Mouse (Mus musculus) heart, embryonic 11.5 days (tissue): Measurements from ENCODE around the gene Vmn1r131. TPM values are rescaled to one million over a fixed set of nuclear protein-coding genes. Genes with fewer than 3 reads are reported as not detected.
"Not testable (repeated sequence)": the region's sequence is repeated elsewhere in the genome, so short reads cannot be mapped to it uniquely, and the experiment has no call there.

Source experiments
- ATAC-seq: fragments of 200-750 bp; cut with Nextera tagmentation; replicated peaks from 2 replicates; pipeline ENCODE4 v1.8.0; 2017; ENCODE audit warnings: moderate library complexity; ENCODE audit not compliant: insufficient number of reproducible peaks, low FRiP score, low TSS enrichment
- H3K27ac ChIP-seq: fragments of 300-500 bp; sonication (generic); 2 replicates; pipeline ENCODE4 v1.5.1; 2014; ENCODE audit warnings: mild to moderate bottlenecking, low read depth, low read length
- H3K27me3 ChIP-seq: fragments of 300-500 bp; sonication (generic); 2 replicates; pipeline ENCODE4 v1.6.1; 2014; ENCODE audit warnings: mild to moderate bottlenecking, low read length, mixed read lengths; ENCODE audit not compliant: control insufficient read depth, insufficient read depth
- H3K36me3 ChIP-seq: fragments of 300-500 bp; sonication (generic); 2 replicates; pipeline ENCODE4 v1.6.1; 2014; ENCODE audit warnings: mild to moderate bottlenecking, low read length, moderate library complexity, mixed read lengths; ENCODE audit not compliant: control insufficient read depth, insufficient read depth
- H3K4me1 ChIP-seq: fragments of 300-500 bp; sonication (generic); 2 replicates; pipeline ENCODE4 v1.6.1; 2014; ENCODE audit warnings: low read length; ENCODE audit not compliant: control insufficient read depth, insufficient read depth
- H3K4me2 ChIP-seq: fragments of 300-500 bp; sonication (generic); 2 replicates; pipeline ENCODE4 v1.6.1; 2014; ENCODE audit warnings: mild to moderate bottlenecking, moderate library complexity
- H3K4me3 ChIP-seq: fragments of 300-500 bp; sonication (generic); 2 replicates; pipeline ENCODE4 v1.5.1; 2014; ENCODE audit warnings: low read depth, low read length
- H3K9ac ChIP-seq: fragments of 300-500 bp; sonication (generic); 2 replicates; pipeline ENCODE4 v1.6.1; 2014; ENCODE audit warnings: mild to moderate bottlenecking, low read depth, low read length, moderate library complexity
- H3K9me3 ChIP-seq: fragments of 300-500 bp; sonication (generic); replicated peaks from 2 replicates; pipeline ENCODE4 v1.6.1; 2016; ENCODE audit warnings: low read length; ENCODE audit not compliant: control insufficient read depth
- WGBS: fragments of 180-500 bp; shearing (Covaris S2); extraction: QIAGEN DNeasy Blood & Tissue Kit; methylation state at CpG from one replicate; pipeline ENCODE4 v1.1.7; 2014; ENCODE audit not compliant: insufficient replicate concordance; 5-methylcytosine and 5-hydroxymethylcytosine counted together
- polyA plus RNA-seq: library from polyadenylated mRNA; unstranded; fragments of >200 nt; fragmentation: Nextera tagmentation; extraction: Ambion mirVana; gene quantifications from 2 replicates; pipeline ENCODE4 v1.2.1, GENCODE M21; 2014

Gene Vmn1r131
- polyA plus RNA-seq = not detected in 2 replicates

- H3K9ac ChIP-seq, H3K4me3 ChIP-seq, H3K4me1 ChIP-seq, H3K27ac ChIP-seq, H3K9me3 ChIP-seq, H3K27me3 ChIP-seq, ATAC-seq, H3K4me2 ChIP-seq, H3K36me3 ChIP-seq: not testable (repeated sequence)
- WGBS = no CpG with 5 or more reads among the region's 2 CpGs
Measured at GRCm38 (mm10) chr7:21545990-21546389, at the start of gene Vmn1r131. Vmn1r131 (minus strand) TSS chr7:21546090.

- not testable (repeated sequence) for H3K36me3 ChIP-seq, H3K4me2 ChIP-seq, ATAC-seq, H3K9ac ChIP-seq, H3K9me3 ChIP-seq, H3K4me3 ChIP-seq, H3K27me3 ChIP-seq, H3K4me1 ChIP-seq, H3K27ac ChIP-seq
- no CpG with 5 or more reads among the region's 3 CpGs for WGBS
Measured at GRCm38 (mm10) chr7:21511480-21511879, 34.4 kb downstream of the Vmn1r131 start, which contains the start of gene Vmn1r130. Vmn1r130 (plus strand) TSS chr7:21511780.

Other genes with a start within 250 kb of the Vmn1r131 start
- not detected in 2 replicates for gene Vmn1r126, start 244.6 kb downstream of the Vmn1r131 start, polyA plus RNA-seq
- gene Vmn1r127, start 226.2 kb downstream of the Vmn1r131 start, polyA plus RNA-seq = not detected in 2 replicates
- not detected in 2 replicates for gene Vmn1r128, start 196.7 kb downstream of the Vmn1r131 start, polyA plus RNA-seq
- gene Vmn1r129, start 184.8 kb downstream of the Vmn1r131 start, polyA plus RNA-seq = not detected in 2 replicates
- not detected in 2 replicates for gene Gm6882, start 113.3 kb downstream of the Vmn1r131 start, polyA plus RNA-seq
- gene Vmn1r130, start 34.3 kb downstream of the Vmn1r131 start, polyA plus RNA-seq = not detected in 2 replicates
- not detected in 2 replicates for gene Vmn1r132, start 68.0 kb upstream of the Vmn1r131 start, polyA plus RNA-seq
- not detected in 2 replicates for gene Gm4175, start 215.4 kb upstream of the Vmn1r131 start, polyA plus RNA-seq